12 mouse cellular contexts compared by ENCODE assay signal in genomic region chr11:102211936-102212341, GRCm38 (mm10). TPM values are rescaled to one million over a fixed set of nuclear protein-coding genes. Genes with fewer than 3 reads are reported as not detected.
DNase-seq lines count a peak whose midpoint lies in the region; ATAC-seq and TF ChIP-seq lines count a peak whose summit lies in the region.
"Had no signal": no experiment of that assay in that cellular context is flagged by ENCODE, and none has a peak within 500 bp of the region (broad histone marks: within the 10 kb centered on the region; RNA-seq: fewer than 3 reads in every experiment).

No protein-coding gene starts in this region.

- no peak for ATAC-seq in lung, embryonic 14.5 days (ENCODE audit: insufficient read depth)
- ATAC-seq in megakaryocyte progenitor cell, adult 5-6 weeks (replicated peaks; ENCODE audit: poor library complexity) = no peak

- H3K27ac ChIP-seq in lung, embryonic 14.5 days (ENCODE audit: low read depth) = no peak overlapping the region
- H3K27ac ChIP-seq: macrophage; neural tube, embryonic 12.5 days had no signal

- peak; percentile 95 for DNase-seq in heart, adult 11 months
- no peak for DNase-seq in heart, postnatal 25 days (ENCODE audit: low spot score)
- DNase-seq in lung, embryonic 14.5 days = peak; percentile 29
- DNase-seq in lung, postnatal 36 days = no peak
- DNase-seq in gastrocnemius, adult 8-10 months (ENCODE audit: low spot score in 2 of 2) = peak; percentile 69 to 79
- DNase-seq in skeletal muscle tissue, adult 2 months (ENCODE audit: low read depth, low spot score) = peak; percentile 80
- DNase-seq in ovary, adult 18-20 months (ENCODE audit: low spot score) = no peak
- DNase-seq: thymus, postnatal 25 days had no signal

- TF ChIP-seq CTCF in lung, embryonic 14.5 days (IDR thresholded peaks at IDR 0.05; ENCODE audit: low read depth) = no peak

- no peak overlapping the region for H3K9ac ChIP-seq in lung, embryonic 14.5 days
- H3K9ac ChIP-seq: neural tube, embryonic 12.5 days had no signal

- H3K36me3 ChIP-seq in lung, embryonic 14.5 days (ENCODE audit: insufficient read depth) = 0 out of 2 replicates have a peak, but pooled peaks cover 6% of the 10 kb centered on the region

- 43% methylated on average over 18 of the region's 18 CpGs for WGBS in lung, embryonic 14.5 days

- peaks cover 60% of the 10 kb centered on the region for H3K4me1 ChIP-seq in lung, embryonic 14.5 days (ENCODE audit: insufficient read depth)

- intact Hi-C loops in heart, postnatal 25 days (cut with DNase I) = no loop called here

- H3K4me3 ChIP-seq in lung, embryonic 14.5 days (ENCODE audit: low read depth, low read length) = no peak overlapping the region
- H3K4me3 ChIP-seq: limb, embryonic 12.5 days; neural tube, embryonic 12.5 days had no signal

- no peaks in the 10 kb centered on the region for H3K9me3 ChIP-seq in lung, embryonic 14.5 days (ENCODE audit: low read depth, low read length)
- H3K9me3 ChIP-seq: limb, embryonic 12.5 days; neural tube, embryonic 12.5 days had no signal

- H3K27me3 ChIP-seq in lung, embryonic 14.5 days (ENCODE audit: insufficient read depth, low read length) = no peaks in the 10 kb centered on the region
- H3K27me3 ChIP-seq: limb, embryonic 12.5 days; neural tube, embryonic 12.5 days had no signal

- no peak overlapping the region for H3K4me2 ChIP-seq in lung, embryonic 14.5 days
- H3K4me2 ChIP-seq: limb, embryonic 12.5 days; neural tube, embryonic 12.5 days had no signal

RNA-seq across cellular contexts. Expression of gene Hdac5, which starts 18.0 kb away (rescaled TPM):
- 100 to 1,000 TPM; 129 to 136 TPM for total RNA-seq in heart, postnatal 25 days (2021)
- polyA plus RNA-seq in lung, embryonic 14.5 days (2014; fragmentation: Nextera tagmentation; extraction: Ambion mirVana) = 41.1 and 42.7 TPM in 2 replicates
- 10 to 100 TPM; 77.5 to 86.2 (median 83.2) TPM for total RNA-seq in gastrocnemius, adult 8-10 months (2022)
- total RNA-seq in megakaryocyte progenitor cell, adult 5-6 weeks (2015) = 18.6 and 20.6 TPM in 2 replicates
- total RNA-seq in megakaryocyte progenitor cell, adult 5-6 weeks (2017) = 18.7 and 22.1 TPM in 2 replicates

RNA-seq across cellular contexts. Expression of gene G6pc3, which starts 22.5 kb away (rescaled TPM):
- 10 to 100 TPM; 40.3 to 41.8 TPM for total RNA-seq in heart, postnatal 25 days (2021)
- polyA plus RNA-seq in lung, embryonic 14.5 days (2014; fragmentation: Nextera tagmentation; extraction: Ambion mirVana) = 31.0 and 34.5 TPM in 2 replicates
- total RNA-seq in gastrocnemius, adult 8-10 months (2022) = 10 to 100 TPM; 61.5 to 73.2 (median 63.8) TPM
- total RNA-seq in megakaryocyte progenitor cell, adult 5-6 weeks (2015) = 106 and 144 TPM in 2 replicates
- 61.8 and 65.0 TPM in 2 replicates for total RNA-seq in megakaryocyte progenitor cell, adult 5-6 weeks (2017)

RNA-seq across cellular contexts. Expression of gene Lsm12, which starts 26.8 kb away (rescaled TPM):
- total RNA-seq in heart, postnatal 25 days (2021) = 10 to 100 TPM; 46.6 to 51.5 TPM
- 93.2 and 109 TPM in 2 replicates for polyA plus RNA-seq in lung, embryonic 14.5 days (2014; fragmentation: Nextera tagmentation; extraction: Ambion mirVana)
- 100 to 1,000 TPM; 108 to 127 (median 111) TPM for total RNA-seq in gastrocnemius, adult 8-10 months (2022)
- total RNA-seq in megakaryocyte progenitor cell, adult 5-6 weeks (2015) = 127 and 133 TPM in 2 replicates
- total RNA-seq in megakaryocyte progenitor cell, adult 5-6 weeks (2017) = 67.8 and 79.1 TPM in 2 replicates

RNA-seq across cellular contexts. Expression of gene BC030867, which starts 36.7 kb away (rescaled TPM):
- total RNA-seq in heart, postnatal 25 days (2021) = under 1 TPM; 0.10 to 0.39 TPM
- 21.4 and 22.2 TPM in 2 replicates for polyA plus RNA-seq in lung, embryonic 14.5 days (2014; fragmentation: Nextera tagmentation; extraction: Ambion mirVana)
- not detected for total RNA-seq in gastrocnemius, adult 8-10 months (2022)
- total RNA-seq in megakaryocyte progenitor cell, adult 5-6 weeks (2015) = 20.7 and 21.1 TPM in 2 replicates
- total RNA-seq in megakaryocyte progenitor cell, adult 5-6 weeks (2017) = 5.9 and 6.7 TPM in 2 replicates

RNA-seq across cellular contexts. Expression of gene Tmem101, which starts 55.7 kb away (rescaled TPM):
- 10 to 100 TPM; 14.3 to 17.5 TPM for total RNA-seq in heart, postnatal 25 days (2021)
- 26.3 and 26.8 TPM in 2 replicates for polyA plus RNA-seq in lung, embryonic 14.5 days (2014; fragmentation: Nextera tagmentation; extraction: Ambion mirVana)
- total RNA-seq in gastrocnemius, adult 8-10 months (2022) = 10 to 100 TPM in 2 of 4 experiments, 1 to 10 TPM in 2; 8.9 to 10.5 (median 9.9) TPM
- total RNA-seq in megakaryocyte progenitor cell, adult 5-6 weeks (2015) = 8.1 and 11.5 TPM in 2 replicates
- total RNA-seq in megakaryocyte progenitor cell, adult 5-6 weeks (2017) = 14.9 and 17.5 TPM in 2 replicates

Comparison
In these comparisons a context has a peak if more than half of its experiments do, and no peak if none do; other contexts are left out.
1. DNase-seq: peak in heart, adult 11 months (single experiment), lung, embryonic 14.5 days (single experiment), gastrocnemius, adult 8-10 months (2 of 2) and skeletal muscle tissue, adult 2 months (single experiment); none in heart, postnatal 25 days (single experiment), lung, postnatal 36 days (single experiment) and ovary, adult 18-20 months (single experiment).